Mouse (Mus musculus) G1E (cell line): ENCODE results near the gene Ubxn6.

Experiments used
- CTCF ChIP-seq: IDR thresholded peaks from 2 replicates; pipeline ENCODE4 v1.5.1; 2012; ENCODE audit warnings: low read depth, low read length, inconsistent platforms, mixed read lengths
- GATA1 ChIP-seq: IDR thresholded peaks from 2 replicates; pipeline ENCODE4 v1.6.1; 2012; ENCODE audit warnings: borderline replicate concordance, low read length, inconsistent platforms, mixed read lengths
- POLR2AphosphoS5 ChIP-seq: IDR thresholded peaks from 2 replicates; pipeline ENCODE4 v1.6.1; 2012; ENCODE audit warnings: low read depth, low read length, inconsistent platforms; ENCODE audit not compliant: insufficient replicate concordance

DNA sequence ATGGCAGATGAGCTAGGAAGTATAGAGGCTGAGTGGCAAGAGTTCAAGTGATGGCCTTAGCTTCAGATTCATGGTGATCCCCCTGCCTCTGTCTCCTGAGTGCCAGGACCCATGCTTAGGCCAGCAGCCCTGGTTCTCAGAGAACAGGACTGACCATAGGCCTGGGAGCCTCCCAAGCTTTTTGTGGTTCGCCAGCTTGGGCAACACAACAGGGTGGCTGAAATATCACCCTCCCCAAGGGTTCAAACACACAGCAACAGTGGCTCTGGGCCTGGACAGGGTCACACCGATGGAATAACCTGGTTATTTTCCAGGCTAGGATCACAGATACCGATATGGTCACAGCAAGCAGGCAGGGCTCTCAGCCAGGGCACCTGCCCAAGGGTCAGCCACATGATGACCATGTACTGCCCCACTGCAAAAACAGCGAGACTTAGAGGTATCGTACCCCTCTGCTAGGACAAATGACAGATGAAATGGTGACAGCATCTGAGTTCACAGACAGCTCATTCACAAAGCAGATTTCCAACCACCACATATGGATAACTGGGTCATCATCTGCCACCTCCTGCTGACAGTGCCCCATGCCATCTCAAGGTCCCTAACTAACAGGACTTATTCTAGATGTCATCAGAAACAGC is 46.9 kb downstream of the Ubxn6 start:
- TF ChIP-seq CTCF (no peak), GATA1 (no peak), POLR2AphosphoS5 (no peak)
